Mouse (Mus musculus) megakaryocyte, embryonic 14.5 days (primary cell): ENCODE results near the gene Kmt5a. TPM values are rescaled to one million over a fixed set of nuclear protein-coding genes. Genes with fewer than 3 reads are reported as not detected.

Experiments used
- H3K27me3 ChIP-seq: replicated peaks from 2 replicates; pipeline ENCODE3; 2012; ENCODE audit warnings: inconsistent platforms
- H3K36me3 ChIP-seq: replicated peaks from 2 replicates; pipeline ENCODE3; 2012; ENCODE audit warnings: low read length, inconsistent platforms, mixed read lengths
- H3K4me1 ChIP-seq: 2 replicates; pipeline ENCODE4 v1.6.1; 2012; ENCODE audit warnings: inconsistent platforms
- H3K4me3 ChIP-seq: replicated peaks from 2 replicates; pipeline ENCODE3; 2012; ENCODE audit warnings: moderate library complexity, mild to moderate bottlenecking, inconsistent platforms
- H3K9me3 ChIP-seq: 2 replicates; pipeline ENCODE4 v1.6.1; 2012; ENCODE audit warnings: inconsistent platforms
- FLI1 ChIP-seq: IDR thresholded peaks from 2 replicates; pipeline ENCODE4 v1.6.1; 2012; ENCODE audit warnings: low read length, inconsistent platforms, mixed read lengths
- GATA1 ChIP-seq: IDR thresholded peaks from 3 replicates; pipeline ENCODE4 v1.6.1; 2012; ENCODE audit warnings: mixed read lengths, low read length, inconsistent platforms, borderline replicate concordance
- polyA plus RNA-seq: library from polyadenylated mRNA; stranded (reverse); fragments of >175 nt; gene quantifications from 2 replicates; pipeline ENCODE4 v1.2.3, GENCODE M21; 2012; ENCODE audit warnings: low replicate concordance; ENCODE audit not compliant: insufficient read depth

The Kmt5a gene
- polyA plus RNA-seq, 1 experiment: 134 TPM

DNA sequence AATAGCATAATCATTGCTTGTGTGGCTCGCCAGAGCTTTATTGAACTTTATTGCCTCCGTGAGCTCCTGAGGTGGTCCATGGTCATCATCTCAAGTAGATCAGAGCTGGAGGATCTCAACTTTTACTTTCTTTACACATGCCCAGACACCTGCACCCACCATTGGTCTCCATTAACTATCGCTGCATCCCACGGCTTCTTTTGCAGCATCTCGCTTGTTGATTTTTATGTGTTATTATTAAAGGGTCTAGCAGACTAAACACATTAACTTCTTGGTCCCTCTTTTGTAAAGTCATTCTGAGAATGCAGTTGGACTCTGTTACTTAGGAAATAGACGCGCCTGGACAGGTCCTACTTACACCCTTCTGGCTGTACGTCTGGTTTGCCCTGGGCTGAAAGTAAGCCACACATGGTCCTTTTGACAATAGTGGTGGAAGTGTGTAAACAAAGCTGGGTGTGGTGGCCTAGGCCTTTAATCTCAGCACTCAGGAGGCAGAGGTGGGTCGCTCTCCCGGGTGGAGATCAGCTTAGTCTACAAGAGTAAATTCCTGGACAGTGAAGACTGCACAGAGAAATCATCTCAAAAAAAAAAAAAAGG, 13.2 kb upstream of the Kmt5a start:
- Histone ChIP-seq H3K27me3 (no peaks in the 10 kb centered on the region), H3K36me3 (peaks cover 9% of the 10 kb centered on the region)
- TF ChIP-seq FLI1: no peak
- no peak for TF ChIP-seq GATA1

DNA sequence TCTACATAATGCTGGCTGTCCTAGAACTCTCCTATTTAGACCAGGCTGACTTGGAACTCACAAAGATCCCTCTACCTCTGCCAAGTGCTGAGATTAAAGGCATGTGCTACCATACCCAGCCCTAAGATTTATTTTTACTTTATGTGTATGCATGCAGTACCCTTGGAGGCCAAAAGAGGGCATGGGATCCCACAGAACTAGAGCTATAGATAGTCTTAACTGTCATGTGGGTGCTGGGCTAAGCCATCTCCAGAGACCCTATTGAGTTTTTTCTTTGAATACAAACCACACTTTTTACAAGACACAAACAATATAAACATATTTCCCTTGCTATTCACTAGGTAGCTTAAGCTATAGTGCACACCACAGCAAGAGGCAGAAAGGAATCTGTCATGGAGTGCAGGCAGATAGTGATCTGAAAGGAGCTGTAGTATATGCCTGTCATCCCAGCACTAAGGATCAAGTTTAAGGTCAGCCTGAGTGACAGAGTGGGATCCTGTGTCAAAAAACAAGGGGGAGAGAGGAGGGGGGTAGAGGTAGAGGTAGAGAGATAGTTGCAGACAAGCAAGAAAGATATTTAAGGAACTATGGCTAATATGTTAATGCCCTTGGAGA, 7.2 kb upstream of the Kmt5a start:
- Histone ChIP-seq H3K36me3 (no peaks in the 10 kb centered on the region), H3K4me3 (peak overlapping the region; percentile 28), H3K4me1 (peaks cover 18% of the 10 kb centered on the region), H3K9me3 (no peaks in the 10 kb centered on the region), H3K27me3 (no peaks in the 10 kb centered on the region)
- no peak for TF ChIP-seq GATA1
- no peak for TF ChIP-seq FLI1

More for the DNA sequence above, 13.2 kb upstream of the Kmt5a start:
- Histone ChIP-seq H3K9me3 (no peaks in the 10 kb centered on the region), H3K4me3 (peak overlapping the region; percentile 99), H3K4me1 (peaks cover 34% of the 10 kb centered on the region)

DNA sequence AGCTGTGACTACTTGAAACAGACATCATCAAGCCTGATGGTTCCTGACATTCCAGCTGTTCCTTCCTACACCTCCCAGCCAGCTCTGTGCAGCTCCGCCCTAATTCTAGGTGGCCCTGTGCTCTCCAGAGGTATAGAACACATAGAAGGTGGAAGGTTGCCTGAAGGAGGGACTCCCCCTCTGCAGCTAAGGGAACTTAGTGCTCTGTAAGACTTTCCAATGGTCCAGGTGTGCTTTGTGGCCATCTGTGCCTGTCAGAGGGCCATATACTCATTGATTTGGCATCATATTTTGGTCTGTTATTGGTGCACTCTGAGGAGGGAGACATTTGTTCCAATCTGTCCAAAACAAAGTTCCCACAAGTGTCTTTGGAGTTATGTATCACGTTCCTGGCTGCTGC, 6.7 kb upstream of the Kmt5a start:
- peaks cover 18% of the 10 kb centered on the region for H3K4me1 ChIP-seq
- no peaks in the 10 kb centered on the region for H3K36me3 ChIP-seq
- no peak overlapping the region for H3K4me3 ChIP-seq
- no peaks in the 10 kb centered on the region for H3K27me3 ChIP-seq
- TF ChIP-seq FLI1 (no peak), GATA1 (no peak)
- no peaks in the 10 kb centered on the region for H3K9me3 ChIP-seq

DNA sequence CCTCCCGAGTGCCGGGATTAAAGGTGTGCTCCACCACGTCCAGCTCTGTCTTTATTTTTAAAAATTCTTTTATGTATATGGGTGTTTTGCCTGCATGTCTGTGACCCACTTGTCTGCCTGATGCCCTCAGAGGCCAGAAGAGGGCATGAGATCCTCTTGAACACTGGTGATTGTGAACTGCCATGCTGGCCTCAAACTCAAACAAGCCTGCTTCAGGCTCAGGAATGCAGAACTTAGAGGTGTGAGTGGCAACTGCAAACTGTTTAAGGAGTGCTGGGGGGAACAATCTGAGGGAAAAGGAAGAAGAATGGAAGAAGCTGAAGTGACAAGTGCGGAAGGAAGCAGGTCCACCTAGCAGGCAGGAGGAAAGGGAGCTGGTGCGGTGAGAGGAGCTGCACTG, 1.5 kb upstream of the Kmt5a start:
- Histone ChIP-seq H3K27me3 (no peaks in the 10 kb centered on the region), H3K36me3 (no peaks in the 10 kb centered on the region), H3K4me3 (peak overlapping the region; percentile 67), H3K4me1 (peaks cover 45% of the 10 kb centered on the region), H3K9me3 (no peaks in the 10 kb centered on the region)
- no peak for TF ChIP-seq FLI1
- TF ChIP-seq GATA1: no peak

DNA sequence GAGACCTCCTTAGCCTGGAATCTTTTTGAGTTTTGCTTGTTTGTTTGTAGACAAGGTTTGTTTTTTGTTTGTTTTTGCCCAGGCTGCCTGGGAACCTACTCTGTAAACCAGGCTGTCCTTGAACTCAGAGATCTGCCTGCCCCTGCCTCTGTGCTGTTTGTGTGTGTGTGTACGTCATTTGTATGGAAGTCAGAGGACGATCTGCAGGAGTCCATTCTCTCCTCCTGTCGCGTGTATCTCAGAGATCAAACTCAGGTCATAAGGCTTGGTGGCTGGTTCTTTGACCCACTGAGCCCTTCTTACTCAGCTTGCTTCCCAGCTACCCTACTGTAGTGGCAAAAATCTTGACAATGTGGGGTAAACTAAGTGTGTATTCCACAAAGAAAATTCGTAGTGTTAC, 984 bp upstream of the Kmt5a start:
- Histone ChIP-seq H3K9me3 (no peaks in the 10 kb centered on the region), H3K36me3 (no peaks in the 10 kb centered on the region), H3K27me3 (no peaks in the 10 kb centered on the region), H3K4me3 (peak overlapping the region; percentile 98), H3K4me1 (peaks cover 45% of the 10 kb centered on the region)
- no peak for TF ChIP-seq GATA1
- TF ChIP-seq FLI1: no peak

DNA sequence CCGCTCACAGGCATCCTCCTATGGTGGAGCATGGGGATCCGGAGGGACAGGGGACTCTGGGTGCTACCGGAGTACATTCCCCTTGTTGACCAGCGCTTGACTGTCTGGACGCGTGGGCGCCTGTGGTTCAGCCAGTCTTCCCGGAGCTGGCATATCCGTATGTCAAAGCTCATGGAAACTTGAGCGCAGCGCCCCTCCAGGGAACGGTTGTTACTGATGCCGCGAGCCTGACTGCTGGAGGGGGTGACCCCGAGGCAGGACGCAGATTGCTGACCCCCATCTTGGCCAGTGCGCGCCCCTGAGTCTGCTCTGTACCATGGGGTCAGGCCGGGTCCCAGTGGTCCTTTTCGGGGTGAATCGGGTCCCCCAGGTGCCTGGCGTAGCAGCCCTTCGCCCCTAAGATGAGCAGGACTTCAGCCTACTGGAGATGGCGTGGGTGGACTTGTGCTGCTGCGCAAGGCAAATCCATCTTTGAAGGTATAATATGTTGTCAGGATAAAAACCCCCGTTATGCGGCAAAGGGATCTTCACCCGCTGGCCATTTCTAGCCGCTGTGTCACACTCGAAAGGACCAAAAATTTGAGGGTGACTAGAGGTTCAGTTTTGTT, 468 bp downstream of the Kmt5a start:
- TF ChIP-seq GATA1 (no peak), FLI1 (no peak)
- H3K36me3 ChIP-seq: no peaks in the 10 kb centered on the region
- H3K4me1 ChIP-seq: peaks cover 57% of the 10 kb centered on the region
- H3K9me3 ChIP-seq: no peaks in the 10 kb centered on the region
- H3K4me3 ChIP-seq: peak overlapping the region; percentile 98
- no peaks in the 10 kb centered on the region for H3K27me3 ChIP-seq

DNA sequence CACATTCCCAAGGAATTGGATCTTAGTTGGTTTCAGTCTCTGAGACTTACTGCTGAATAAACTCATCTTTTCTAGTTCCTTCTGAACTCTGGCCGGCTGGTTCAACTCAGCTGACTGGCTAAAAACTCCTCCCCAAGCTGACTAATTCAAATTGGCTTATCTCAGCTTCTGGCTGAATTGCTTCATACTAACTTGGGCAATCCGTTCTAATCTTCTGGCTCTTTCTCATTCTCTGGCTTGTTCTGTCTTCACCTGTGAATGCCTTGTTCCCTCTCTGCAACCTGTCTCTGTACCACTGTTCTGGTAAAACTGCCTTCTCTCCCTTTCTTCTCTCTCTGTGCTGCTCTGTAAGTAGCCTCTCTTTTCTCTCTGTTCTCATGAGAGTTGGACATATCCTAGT, 2.9 kb downstream of the Kmt5a start:
- H3K36me3 ChIP-seq: peaks cover 8% of the 10 kb centered on the region
- peaks cover 73% of the 10 kb centered on the region for H3K4me1 ChIP-seq
- H3K4me3 ChIP-seq: peak overlapping the region; percentile 74
- H3K27me3 ChIP-seq: no peaks in the 10 kb centered on the region
- no peaks in the 10 kb centered on the region for H3K9me3 ChIP-seq
- TF ChIP-seq GATA1 (no peak), FLI1 (no peak)

DNA sequence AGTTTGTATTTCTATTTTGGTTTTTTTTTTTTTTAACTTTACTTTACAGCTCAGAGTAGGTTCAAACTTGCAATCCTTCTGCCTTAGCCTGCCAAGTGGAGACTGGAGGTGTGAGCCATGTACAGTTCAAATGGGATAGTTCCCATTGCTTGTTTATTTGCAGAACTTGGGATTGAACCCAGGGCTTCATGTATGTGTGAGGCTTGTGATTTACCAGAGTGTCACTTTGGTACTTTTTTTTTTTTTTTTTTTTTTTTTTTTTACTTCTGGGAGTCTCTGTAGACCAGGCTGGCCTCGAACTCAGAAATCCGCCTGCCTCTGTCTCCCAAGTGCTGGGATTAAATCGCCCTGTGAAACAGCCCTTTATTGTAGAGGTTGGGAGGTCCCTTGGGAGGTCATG, 4.5 kb downstream of the Kmt5a start:
- peaks cover 76% of the 10 kb centered on the region for H3K4me1 ChIP-seq
- peaks cover 24% of the 10 kb centered on the region for H3K36me3 ChIP-seq
- no peak for TF ChIP-seq GATA1
- no peak for TF ChIP-seq FLI1
- H3K27me3 ChIP-seq: no peaks in the 10 kb centered on the region
- peak overlapping the region; percentile 94 for H3K4me3 ChIP-seq
- no peaks in the 10 kb centered on the region for H3K9me3 ChIP-seq

DNA sequence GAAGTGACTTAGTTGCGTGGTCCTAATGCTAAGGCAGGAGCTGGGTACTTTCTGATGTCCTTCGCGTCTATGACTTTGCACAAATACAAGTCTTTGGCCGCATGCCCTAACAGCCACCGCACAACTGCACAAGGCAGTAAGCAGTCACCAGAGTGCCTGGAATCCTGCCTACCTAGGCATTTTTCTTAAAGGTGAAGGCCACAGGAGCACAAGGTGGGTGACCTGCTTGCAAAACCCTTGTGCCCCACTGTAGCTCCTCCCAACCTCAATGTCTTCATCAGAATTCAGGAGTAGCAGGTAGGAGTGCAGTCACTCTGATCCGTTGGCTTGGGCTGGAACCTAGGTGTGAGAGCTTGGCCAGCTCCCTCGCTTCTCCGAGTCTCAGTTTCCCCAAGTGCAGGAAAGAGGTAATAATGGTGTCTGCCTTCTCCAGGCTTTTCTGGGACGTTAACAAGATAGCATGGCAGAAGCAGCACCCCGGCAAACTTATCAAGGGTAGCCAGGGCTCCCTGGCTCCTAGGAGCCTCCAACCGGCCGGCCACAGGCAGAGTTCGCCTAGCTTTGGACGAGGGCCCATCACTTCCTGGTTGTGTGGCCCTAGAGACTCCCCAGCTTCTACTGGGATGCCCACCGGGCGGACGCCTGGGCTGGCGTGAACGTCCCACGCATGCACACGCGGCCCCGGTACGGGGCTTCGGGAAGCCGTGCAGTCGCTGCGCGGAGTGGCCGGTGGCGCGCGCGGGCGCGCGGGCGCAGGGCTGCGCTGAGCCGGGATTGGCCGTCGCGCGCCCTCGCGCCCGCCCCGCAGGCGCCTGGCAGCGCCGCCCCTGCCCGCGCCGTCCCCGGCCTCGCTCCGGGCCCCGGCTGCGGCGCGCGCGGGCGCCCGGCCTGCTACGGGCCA, 5.2 kb downstream of the Kmt5a start:
- Histone ChIP-seq H3K4me1 (peaks cover 79% of the 10 kb centered on the region), H3K36me3 (peaks cover 31% of the 10 kb centered on the region)
- TF ChIP-seq FLI1 (no peak), GATA1 (no peak)

More for the DNA sequence above, 5.2 kb downstream of the Kmt5a start:
- Histone ChIP-seq H3K4me3 (peak overlapping the region; percentile 94), H3K27me3 (no peaks in the 10 kb centered on the region), H3K9me3 (no peaks in the 10 kb centered on the region)
